Mouse (Mus musculus) left cerebral cortex, adult 18-20 months (tissue): ENCODE data around the gene Igll1. TPM values are rescaled to one million over a fixed set of nuclear protein-coding genes. Genes with fewer than 3 reads are reported as not detected.
"Not testable (repeated sequence)": the region's sequence is repeated elsewhere in the genome, so short reads cannot be mapped to it uniquely, and the experiment has no call there.

Source experiments
- DNase-seq, 2 experiments: peaks; one replicate each; pipeline ENCODE4 v3.0.0; 2021 to 2022; ENCODE audit warnings: low spot score in 2 of 2, mixed read lengths in 1 of 2
- long read RNA-seq, 2 experiments: library from polyadenylated mRNA; stranded (forward); transcript quantifications; one replicate each; pipeline ENCODE4 v2.0.0; 2021
- total RNA-seq, 2 experiments: library from RNA; stranded (reverse); gene quantifications; 2 replicates each; pipeline ENCODE4 v1.2.3; 2021

Igll1 gene
- total RNA-seq, result not detected
- long read RNA-seq, experiment 1, result 0 reads
- long read RNA-seq, experiment 2, result 0 reads

DNA sequence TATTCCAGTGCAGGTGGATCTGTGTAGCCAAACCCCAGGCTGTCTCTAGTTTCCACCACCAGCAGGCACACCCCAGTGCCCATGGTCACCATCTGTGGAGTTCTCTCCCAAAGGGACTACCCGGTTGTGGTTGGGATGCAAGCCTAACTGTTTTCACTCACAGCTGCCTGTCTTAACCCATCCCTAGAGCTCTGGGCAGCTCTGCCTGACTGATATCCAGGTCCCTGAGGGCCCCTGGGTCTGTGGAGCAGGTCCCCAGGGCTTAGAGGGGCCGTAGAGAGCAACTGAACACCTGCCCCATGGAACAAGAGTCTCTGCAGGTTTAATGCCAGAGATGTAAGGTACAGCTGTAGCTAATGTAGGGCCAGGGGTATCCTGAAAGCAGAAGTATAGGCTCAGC is at the start of gene Igll1:
Gene Igll1, minus strand, starts transcription at position 8 of the 400 bp plus-strand sequence.
- no peak for DNase-seq

DNA sequence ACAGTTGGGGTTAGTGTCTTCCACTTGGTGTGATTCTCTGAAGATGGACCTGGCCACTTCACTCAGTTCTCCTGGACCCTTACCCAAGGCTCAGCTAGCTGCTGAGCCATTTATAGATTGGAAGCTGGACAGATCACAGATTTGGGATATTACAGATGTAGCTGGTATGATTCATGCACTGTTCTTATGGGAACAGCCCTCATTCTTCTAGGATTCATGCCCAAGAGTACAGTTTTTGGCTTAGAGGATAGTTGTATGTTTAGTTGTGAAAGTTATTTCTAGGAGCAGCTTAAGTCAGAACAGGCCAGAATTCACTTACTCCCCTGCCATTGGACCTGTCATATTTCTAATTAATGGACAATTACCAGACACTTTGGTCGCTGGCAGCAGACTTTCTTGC is 49.7 kb upstream of the Igll1 start:
- DNase-seq, result peak in 1 of 2 experiments; percentile 18

DNA sequence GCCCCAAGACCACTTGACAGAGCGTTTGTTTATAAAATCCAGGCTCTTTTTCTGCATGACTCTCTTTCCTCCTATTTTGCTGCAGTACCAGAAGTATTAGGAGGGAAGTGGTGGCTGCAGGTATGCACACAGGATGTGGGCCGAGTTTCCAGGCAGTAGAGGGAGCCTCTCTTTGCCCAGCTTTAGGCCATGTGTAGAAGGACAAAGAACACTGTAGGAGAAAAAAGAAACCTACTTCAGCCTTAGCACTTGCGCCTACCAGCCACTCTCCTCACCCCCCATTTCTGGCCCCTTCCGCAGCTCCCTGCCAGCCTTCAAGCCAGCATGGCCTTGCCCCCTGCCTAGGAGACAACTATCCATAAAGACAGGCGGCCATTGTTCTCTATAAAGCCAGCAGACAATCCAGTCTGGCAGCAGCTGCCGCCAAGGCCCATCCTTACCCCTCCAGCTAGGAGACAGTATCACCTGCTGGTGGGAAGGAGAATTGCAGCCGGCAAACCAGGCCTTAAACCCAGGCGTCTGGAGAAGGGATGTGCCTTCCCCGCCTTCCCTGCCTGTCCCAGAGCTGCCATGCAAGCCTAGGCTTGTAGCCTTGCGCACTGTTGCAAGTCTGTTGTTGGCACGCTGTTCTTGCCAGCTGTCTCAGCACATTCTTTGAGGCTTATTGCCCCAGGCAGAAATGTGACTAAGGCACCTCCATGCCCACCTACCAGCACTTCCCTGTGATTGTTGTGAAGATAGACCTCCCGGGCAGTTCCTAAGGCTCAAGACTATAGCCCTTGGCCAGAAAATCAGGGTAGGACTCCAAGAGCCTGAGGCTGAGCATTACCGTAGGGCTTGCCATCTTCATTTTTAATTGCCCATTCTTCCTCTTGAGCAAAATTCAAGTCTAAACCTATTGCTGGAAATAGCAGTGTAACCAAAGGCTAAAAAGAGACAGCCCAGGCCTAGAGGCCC is 48.1 kb upstream of the Igll1 start:
- peak; percentile 67 to 75 for DNase-seq

DNA sequence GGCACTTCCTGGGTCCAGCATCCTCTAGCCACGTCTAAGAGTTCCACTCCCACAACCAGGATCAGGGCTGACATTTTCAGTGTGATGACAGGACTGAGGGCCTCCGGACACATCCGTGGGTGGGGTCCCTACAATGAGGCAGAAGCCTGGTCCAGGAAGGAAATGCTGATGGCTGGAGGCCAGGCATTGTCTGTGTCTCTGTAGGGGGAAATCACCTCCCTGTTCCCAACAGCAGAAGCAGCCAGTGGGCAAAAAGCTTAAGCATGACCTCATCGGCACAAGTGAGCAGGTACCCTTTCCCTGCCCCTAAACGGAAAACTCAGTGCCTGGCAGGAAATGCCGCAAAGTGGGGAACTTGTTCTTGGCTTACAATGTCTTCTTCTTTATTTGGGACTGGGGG is 44.0 kb upstream of the Igll1 start:
- DNase-seq, result no peak

DNA sequence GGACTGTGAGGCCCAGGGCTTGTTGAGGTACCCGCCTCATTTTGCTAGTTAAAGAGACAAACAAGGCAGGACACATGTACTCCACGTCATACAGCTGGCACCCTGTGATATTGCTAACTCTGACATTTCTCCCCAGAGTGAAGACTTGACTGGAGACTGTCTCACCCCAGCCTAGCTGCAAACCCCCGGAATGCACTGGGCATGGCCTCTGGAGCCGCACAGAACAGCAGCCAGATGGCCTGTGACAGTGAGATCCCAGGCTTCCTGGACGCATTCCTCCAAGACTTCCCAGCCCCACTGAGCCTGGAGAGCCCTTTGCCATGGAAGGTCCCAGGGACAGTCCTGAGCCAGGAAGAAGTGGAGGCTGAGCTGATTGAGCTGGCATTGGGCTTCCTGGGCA is 39.4 kb upstream of the Igll1 start:
- DNase-seq, result no peak

DNA sequence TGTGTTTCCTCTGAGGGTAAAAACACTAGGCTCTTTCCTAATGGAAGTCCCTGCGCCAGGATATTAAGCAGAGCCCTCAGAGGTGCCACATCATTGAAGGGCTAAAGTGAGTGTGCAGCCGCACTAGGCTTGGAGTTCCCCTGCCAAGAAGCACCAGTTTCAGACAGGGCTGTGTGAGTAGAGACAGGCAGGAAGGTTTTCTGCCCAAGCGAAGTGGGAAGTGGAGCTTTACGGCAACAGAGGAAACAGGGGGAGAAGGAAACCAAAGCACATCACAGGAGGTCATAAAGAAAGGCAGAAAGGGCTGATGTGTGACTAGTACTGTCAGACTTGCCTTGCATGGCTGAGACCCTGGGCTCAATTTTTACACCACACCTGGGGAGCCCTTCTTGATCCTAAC is 38.5 kb upstream of the Igll1 start:
- DNase-seq, result no peak

DNA sequence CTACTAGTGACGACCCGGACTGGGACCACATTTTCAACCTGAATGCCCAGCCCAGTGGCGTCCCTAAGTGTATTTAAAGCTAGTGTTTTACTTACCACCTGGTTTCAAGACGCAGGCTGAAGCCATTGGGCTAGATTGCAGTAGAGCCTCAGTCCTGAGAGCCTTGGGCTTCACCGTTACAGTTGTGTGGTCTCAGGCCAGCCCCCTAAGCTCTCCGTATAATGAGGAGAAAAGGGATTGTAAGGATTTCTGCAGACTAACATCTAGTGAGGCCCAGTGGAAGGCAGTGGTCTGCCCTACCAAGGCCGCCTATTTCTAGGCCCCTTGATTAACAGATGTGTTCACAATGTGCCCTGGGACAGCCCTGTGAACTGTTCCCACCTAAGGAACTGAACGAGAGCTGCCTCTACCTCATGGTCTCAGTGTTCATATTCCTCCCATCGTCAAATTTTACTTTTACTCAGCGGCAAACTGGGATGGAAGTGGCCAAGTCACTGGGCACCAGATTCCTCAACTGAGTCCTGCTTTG is 33.3 kb upstream of the Igll1 start:
- no peak for DNase-seq

DNA sequence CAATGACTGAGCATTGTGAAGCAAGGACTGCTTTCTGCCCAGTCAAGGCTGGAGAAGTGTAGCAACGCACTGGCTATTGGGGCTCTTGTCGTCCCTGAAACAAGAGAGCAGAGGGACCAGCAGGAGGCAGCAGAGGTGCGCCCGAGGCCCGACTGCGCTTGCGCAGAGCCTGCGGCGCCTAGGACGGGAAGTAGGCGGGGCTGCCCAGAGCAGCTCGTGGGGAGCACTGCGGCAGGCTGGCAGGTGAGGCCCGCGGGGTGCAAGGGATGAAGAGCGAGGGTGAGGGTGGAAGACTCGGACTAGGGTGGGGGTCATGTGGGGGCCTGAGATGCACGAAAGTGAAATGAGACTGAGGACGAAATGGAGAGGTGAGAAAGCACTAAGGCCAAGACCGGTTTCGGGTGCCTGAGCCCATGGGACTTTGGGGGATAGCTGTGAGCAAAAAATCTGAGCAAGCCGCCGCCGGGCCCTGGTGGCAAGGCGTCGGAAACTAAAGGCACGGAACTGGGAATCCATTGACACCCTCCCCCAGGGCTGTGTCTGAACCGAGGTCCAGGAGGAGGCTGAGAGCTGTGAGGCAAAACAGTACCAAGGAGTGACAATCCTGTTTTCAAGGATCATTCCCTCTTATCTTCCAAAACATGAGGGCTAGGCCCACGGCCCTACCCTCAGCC is 32.7 kb upstream of the Igll1 start, which contains the start of gene Ppm1f:
Gene Ppm1f, plus strand, starts transcription at position 88 of the 674 bp plus-strand sequence.
- peak; percentile 96 to 97 for DNase-seq

DNA sequence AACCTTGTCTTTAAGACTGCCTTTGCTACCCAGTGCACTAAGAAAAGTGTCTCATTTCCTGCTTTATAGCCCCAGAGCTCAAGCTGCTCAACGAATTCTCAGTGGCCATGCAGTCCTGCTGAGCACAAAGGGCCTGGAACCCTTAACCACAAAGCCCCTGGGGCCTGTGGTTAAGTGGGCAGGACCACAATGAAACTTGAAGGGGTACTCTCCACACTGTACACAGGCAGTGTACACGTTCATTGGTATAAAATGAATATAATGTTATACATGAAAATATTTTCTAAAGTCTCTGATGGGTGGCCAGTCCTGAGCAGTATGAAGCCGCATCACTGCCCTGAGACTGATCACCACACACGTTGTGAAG is 32.2 kb upstream of the Igll1 start:
- DNase-seq, result no peak

DNA sequence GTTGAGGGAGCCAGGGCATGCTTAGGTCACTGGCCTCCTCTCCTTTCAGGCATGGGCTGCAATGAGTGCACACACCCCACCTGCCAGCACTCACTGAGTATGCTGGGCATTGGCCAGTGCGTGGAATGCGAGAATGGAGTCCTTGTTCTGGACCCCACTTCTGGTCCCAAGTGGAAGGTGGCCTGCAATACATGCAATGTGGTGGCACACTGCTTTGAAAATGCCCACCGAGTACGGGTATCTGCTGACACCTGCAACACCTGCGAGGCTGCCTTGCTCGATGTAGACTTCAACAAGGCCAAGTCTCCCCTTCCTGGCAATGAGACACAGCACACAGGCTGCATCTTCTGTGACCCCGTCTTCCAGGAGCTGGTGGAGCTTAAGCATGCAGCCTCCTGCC is 28.6 kb upstream of the Igll1 start:
- no peak for DNase-seq

DNA sequence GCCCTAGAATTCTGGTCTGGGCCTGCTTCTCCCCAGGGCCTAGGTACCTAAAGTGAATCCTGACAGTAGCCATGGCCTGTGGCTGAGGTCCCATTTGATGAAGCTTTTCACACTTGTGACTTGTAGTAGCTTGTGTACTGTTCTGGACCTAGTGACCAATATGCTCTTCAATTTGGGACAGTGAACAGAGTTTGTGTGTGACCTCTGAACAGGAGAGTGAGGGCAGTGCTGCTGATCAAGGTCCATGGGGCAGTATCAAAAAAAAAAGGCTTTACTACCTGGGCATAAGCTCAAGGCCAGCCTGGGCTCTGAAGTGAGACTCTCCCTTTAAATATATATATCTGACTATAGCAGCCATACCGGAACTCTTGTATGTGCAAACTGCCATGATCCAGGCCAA is 24.6 kb upstream of the Igll1 start:
- DNase-seq, result no peak

DNA sequence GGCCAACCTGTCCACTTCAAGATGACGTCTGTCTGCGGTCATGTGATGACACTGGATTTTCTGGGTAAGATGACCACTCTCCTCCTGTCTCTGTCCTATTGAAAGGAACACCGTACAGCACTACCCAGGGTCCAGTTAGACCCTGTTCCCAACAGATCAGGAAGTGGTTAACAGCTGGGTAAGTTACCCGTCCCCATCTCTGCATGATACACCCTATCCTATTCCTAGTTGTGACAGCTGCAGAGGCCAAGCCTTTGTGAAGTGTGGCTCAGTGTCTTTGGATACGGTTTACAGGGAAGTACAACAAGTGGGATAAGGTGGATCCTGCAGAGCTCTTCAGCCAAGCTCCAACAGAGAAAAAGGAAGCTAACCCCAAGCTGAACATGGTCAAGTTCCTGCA is 15.2 kb upstream of the Igll1 start:
- no peak for DNase-seq

DNA sequence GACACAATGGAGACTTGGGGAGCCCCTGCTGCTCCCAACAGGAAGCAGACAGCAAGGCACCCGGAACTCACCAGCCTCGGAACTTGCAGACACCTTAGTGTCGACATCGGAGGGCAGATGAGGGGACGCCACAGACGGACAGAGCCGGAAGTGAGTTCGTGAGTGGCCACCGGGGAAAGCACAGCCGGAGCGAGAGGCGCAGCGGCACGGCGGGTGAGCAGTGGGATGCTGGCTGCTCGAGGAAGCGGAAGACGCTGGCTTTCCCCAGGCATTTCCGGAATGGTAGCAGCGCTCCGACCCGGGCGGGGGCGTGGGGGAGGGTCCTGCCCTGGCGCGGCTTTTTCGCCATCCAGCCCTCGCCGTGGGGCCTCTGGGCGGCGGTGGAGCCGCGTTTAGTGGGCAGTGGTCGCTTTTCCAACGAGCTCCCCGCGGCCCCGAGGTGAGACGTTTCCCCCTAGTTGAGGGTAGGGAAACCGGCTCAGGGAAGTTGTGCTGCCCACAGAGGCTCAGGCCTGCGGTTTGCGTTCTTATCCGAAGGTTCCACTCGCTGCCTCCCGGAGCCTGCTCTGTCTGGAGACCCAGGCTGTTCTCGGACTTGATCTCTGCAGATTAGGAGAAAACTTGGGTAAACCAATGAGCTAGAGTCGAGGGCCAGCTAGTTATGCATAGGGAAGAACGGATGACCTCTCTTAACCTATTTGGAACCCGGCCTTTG is 7.0 kb upstream of the Igll1 start, which contains the start of the genes Top3b and Vpreb1:
Gene Top3b, plus strand, starts transcription at position 120 of the 715 bp plus-strand sequence.
Gene Vpreb1, minus strand, starts transcription at position 227 of the 715 bp plus-strand sequence.
- DNase-seq, result peak; percentile 87 to 92

DNA sequence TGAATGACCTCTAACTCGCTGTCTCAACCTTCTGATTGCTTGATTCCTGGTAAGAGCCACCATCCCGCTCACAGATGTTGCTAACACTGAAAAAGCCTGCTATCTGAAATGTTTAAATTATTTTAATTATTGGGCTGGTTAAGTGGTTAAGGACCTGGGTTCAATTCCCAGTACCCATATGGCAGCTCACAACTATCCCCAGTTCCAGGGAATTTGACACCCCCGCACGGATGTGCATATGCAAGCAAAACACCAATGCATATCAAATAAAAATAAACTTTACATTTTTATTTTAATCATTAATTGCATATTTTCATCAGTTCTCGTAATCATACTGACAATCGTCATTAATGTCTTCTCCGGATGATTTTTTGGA is 6.4 kb upstream of the Igll1 start:
- no peak for DNase-seq

DNA sequence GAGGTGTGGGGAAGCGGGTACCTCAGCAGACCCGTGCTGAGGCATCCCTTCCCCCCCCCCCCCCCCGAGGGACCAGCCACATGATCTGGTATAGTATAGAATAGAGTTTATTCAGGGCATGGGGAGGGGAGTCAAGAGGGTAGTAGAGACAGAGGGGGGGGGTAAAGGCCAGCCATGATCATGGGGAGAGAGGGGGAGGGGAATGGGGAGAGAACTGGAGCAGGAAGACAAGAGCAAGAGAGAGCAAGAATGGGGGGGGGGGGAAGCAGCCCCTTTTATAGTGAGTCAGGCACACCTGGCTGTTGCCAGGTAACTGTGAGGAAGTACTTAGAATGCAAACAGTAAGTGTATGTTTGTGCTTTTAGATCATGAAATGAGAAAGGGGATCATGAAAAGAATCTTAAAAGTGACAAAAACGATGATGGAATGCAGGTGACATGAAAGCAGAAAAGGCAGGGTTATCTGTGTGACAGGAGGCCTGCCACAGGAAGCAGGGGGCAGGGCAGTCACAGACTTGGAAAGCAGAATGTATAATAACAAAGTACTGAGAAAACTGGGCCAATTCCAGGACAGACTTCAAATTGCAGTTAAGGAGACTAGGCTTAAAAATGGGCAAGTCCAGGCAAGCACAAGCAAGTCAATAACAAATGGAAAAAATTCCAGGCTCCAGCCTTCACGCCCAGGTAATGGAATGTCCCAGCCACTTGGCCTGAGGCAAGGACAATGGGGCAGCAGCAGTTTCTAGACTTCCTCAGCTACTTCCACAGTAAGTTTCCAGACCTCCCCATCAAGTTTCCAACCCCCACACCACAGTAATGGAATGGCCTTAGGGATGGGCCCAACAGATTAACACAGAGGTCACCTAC is 2.1 kb upstream of the Igll1 start:
- DNase-seq, result no peak

DNA sequence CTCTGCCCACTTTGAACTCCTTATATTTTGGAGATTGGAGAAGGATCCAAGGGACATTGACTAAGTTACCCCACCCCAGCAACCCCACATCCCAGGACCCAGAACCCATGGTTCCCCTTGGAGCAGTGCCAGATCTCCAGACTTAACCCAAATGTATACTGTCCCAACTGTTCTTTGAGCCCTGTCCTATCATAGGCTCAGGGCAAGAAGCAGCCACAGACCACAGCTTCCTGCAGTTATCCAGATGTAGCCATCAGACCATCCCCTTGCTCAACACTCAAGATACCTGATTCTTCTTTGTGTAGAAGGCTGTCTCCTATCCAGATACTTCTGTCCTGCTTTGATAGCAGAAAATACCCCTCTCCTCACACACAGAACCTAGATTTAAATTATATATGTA is 1.4 kb upstream of the Igll1 start:
- DNase-seq, result no peak

DNA sequence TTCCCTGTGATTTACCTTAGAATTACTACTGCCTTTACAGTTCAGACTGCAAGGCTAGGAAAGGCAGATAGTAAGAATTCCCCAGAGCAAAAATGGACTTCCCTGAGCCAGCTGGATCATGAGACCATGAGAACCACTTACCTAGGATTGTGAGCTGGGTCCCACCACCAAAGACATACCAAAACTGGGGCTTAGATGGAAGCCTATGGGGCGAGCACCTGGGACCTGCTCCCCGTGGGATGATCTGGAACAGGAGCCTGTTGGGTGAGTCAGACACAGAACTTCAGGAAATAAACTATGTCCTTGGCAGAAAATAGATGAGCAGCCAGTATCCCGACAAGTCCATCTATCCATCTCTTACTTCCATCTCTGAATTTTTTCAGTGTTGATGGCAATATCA is 1.5 kb downstream of the Igll1 start:
- no peak for DNase-seq

DNA sequence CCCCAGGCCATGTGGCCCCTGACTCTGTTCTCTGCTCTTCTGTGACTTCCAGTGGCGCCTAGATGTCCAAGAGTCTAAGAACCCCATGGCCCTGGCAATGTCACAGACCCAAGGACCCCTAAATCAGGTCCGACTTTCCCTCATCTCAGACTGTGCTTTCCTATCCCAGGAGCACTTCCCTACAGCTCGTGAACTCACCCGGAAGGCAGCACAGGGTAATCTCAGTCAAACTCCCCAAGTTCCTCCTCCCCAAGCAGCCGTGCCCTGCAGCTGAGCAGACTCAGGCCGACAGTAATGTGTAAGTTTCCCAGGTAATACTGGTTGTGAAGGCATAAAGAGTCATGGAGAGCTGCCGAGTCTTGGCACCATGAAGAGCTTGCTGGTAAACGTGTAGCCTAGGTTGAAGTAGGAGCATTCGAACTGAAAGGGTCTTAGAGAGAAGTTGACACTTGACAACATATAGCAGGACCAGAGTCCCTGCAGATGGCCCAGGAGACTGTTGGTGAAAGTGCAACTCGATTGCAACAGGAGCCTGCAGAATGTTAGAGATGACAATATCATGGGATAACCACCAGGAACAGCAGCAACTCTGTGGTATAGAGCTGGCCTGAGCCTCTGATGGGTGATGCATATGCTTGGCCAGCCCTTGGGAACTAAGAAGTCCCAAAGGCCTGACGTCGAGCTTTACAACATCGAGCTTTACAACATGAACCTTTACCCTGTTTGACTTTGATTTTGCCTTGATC is 6.9 kb downstream of the Igll1 start:
- no peak for DNase-seq

DNA sequence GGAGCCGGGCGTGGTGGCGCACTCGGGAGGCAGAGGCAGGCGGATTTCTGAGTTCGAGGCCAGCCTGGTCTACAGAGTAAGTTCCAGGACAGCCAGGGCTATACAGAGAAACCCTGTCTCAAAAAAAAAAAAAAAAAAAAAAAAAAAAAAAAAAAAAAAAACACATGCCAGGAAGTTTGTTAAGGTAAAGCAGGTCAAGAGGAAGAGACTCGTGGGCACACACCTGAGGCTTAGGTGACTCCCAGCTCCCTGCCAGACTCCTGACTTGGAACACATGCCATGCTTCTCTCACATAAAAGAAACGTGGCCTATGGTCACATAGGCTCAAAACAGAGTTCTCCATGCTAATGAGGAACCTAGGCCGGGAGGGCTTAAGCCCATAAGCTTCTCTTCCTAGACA is 7.7 kb downstream of the Igll1 start:
- not testable (repeated sequence) for DNase-seq

DNA sequence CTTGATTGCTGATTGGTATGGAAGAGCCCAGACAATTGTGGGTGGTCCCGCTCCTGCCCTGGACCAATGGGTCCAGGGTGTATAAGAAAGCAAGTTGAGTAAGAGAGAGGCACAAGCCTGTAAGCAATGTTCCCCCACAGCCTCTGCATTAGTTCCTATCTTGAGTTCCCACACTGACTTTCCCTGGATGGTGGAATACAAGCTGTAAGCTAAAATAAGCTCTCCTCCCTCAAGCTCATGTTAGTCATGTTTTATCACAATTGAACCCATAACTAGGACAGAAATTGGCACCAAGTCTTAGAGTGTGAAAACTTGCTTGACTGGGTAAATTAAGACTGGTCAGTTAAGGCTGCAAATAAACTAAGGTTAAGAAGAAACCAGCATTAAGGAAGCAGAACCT is 8.2 kb downstream of the Igll1 start:
- no peak for DNase-seq
